8 mouse cellular contexts compared by ENCODE assay signal in genomic region chr12:69424971-69425370, GRCm38 (mm10). TPM values are rescaled to one million over a fixed set of nuclear protein-coding genes. Genes with fewer than 3 reads are reported as not detected.
DNase-seq lines count a peak whose midpoint lies in the region; ATAC-seq and TF ChIP-seq lines count a peak whose summit lies in the region.

No protein-coding gene starts in this region.

- H3K9me3 ChIP-seq in heart, embryonic 15.5 days (replicated peaks), result no peaks in the 10 kb centered on the region
- H3K9me3 ChIP-seq in limb, embryonic 14.5 days (ENCODE audit: control insufficient read depth, low read length), result 0 out of 2 replicates have a peak, but pooled peaks cover 4% of the 10 kb centered on the region

- 0 out of 2 replicates have a peak overlapping the region, but pooled peaks have one; percentile 26 for H3K27ac ChIP-seq in heart, embryonic 15.5 days
- 0 out of 2 replicates have a peak overlapping the region, but pooled peaks have one; percentile 20 for H3K27ac ChIP-seq in limb, embryonic 14.5 days (replicated peaks; ENCODE audit: low read depth, low read length)

- no peaks in the 10 kb centered on the region for H3K27me3 ChIP-seq in heart, embryonic 15.5 days
- H3K27me3 ChIP-seq in limb, embryonic 14.5 days (ENCODE audit: control insufficient read depth, insufficient read depth, low read length), result no peaks in the 10 kb centered on the region

- no peak for ATAC-seq in heart, embryonic 15.5 days (replicated peaks; ENCODE audit: insufficient number of reproducible peaks, insufficient read depth, low FRiP score, low read depth)
- ATAC-seq in limb, embryonic 14.5 days (ENCODE audit: low FRiP score, low read depth), result no peak

- peaks cover 13% of the 10 kb centered on the region for H3K4me1 ChIP-seq in heart, embryonic 15.5 days (replicated peaks)
- H3K4me1 ChIP-seq in limb, embryonic 14.5 days (ENCODE audit: control insufficient read depth, insufficient read depth, low read length), result peaks cover 12% of the 10 kb centered on the region

- TF ChIP-seq POLR2A in limb, embryonic 14.5 days (IDR thresholded peaks at IDR 0.05; ENCODE audit: borderline replicate concordance, extremely low read depth, insufficient read depth, insufficient read length), result no peak

- H3K36me3 ChIP-seq in heart, embryonic 15.5 days, result no peaks in the 10 kb centered on the region
- H3K36me3 ChIP-seq in limb, embryonic 14.5 days (ENCODE audit: control insufficient read depth, insufficient read depth, low read length), result no peaks in the 10 kb centered on the region

- no peak overlapping the region for H3K9ac ChIP-seq in heart, embryonic 15.5 days
- H3K9ac ChIP-seq in limb, embryonic 14.5 days (ENCODE audit: low read depth, low read length, severe bottlenecking), result no peak overlapping the region

- WGBS in heart, embryonic 15.5 days, result 57% methylated on average over 14 of the region's 14 CpGs
- WGBS in limb, embryonic 14.5 days, result 68% methylated on average over 14 of the region's 14 CpGs

- DNase-seq in adrenal gland, postnatal 10 days, result peak; percentile 34
- no peak for DNase-seq in adrenal gland, adult 18-20 months (ENCODE audit: low spot score in 2 of 2)
- DNase-seq in 416B (ENCODE audit: low read depth) (peak; percentile 22), MN1 (ENCODE audit: low spot score) (no peak)
- DNase-seq in limb, embryonic 14.5 days (ENCODE audit: low spot score), result peak; percentile 20
- DNase-seq in cerebellum, adult 11-12 months, result no peak
- DNase-seq in gastrocnemius, adult 8-10 months (ENCODE audit: low spot score in 2 of 2), result no peak

- H3K4me2 ChIP-seq in heart, embryonic 15.5 days, result no peak overlapping the region
- no peak overlapping the region for H3K4me2 ChIP-seq in limb, embryonic 14.5 days (replicated peaks; ENCODE audit: low read depth, low read length, severe bottlenecking)

- no peak overlapping the region for H3K4me3 ChIP-seq in heart, embryonic 15.5 days
- no peak overlapping the region for H3K4me3 ChIP-seq in limb, embryonic 14.5 days (replicated peaks; ENCODE audit: low read length)

RNA-seq across cellular contexts. Expression of gene Gm9887, which starts 52.7 kb away (rescaled TPM):
- under 1 TPM in 1 of 2 experiments, not detected in 1; 0.63 TPM for total RNA-seq in adrenal gland, postnatal 10 days (2021)
- under 1 TPM; 0.70 to 0.89 TPM for total RNA-seq in adrenal gland, adult 18-20 months (2021)
- 1.1 and 1.5 TPM in 2 replicates for polyA plus RNA-seq in heart, embryonic 15.5 days (2015; fragmentation: Nextera tagmentation; extraction: Ambion mirVana)
- 0.53 and 0.58 TPM in 2 replicates for polyA plus RNA-seq in limb, embryonic 14.5 days (2012; rRNA removed)
- polyA plus RNA-seq in limb, embryonic 14.5 days (2014; fragmentation: Nextera tagmentation; extraction: Ambion mirVana), result 1.4 and 1.8 TPM in 2 replicates
- total RNA-seq in gastrocnemius, adult 8-10 months (2022), result under 1 TPM in 1 of 4 experiments, not detected in 3; 0.49 TPM

RNA-seq across cellular contexts. Expression of gene Arf6, which starts 53.0 kb away (rescaled TPM):
- total RNA-seq in adrenal gland, postnatal 10 days (2021), result 100 to 1,000 TPM in 1 of 2 experiments, 10 to 100 TPM in 1; 94.9 to 116 TPM
- total RNA-seq in adrenal gland, adult 18-20 months (2021), result 100 to 1,000 TPM; 117 to 135 TPM
- 38.2 and 40.5 TPM in 2 replicates for polyA plus RNA-seq in heart, embryonic 15.5 days (2015; fragmentation: Nextera tagmentation; extraction: Ambion mirVana)
- 106 and 118 TPM in 2 replicates for polyA plus RNA-seq in limb, embryonic 14.5 days (2012; rRNA removed)
- polyA plus RNA-seq in limb, embryonic 14.5 days (2014; fragmentation: Nextera tagmentation; extraction: Ambion mirVana), result 81.4 and 82.2 TPM in 2 replicates
- total RNA-seq in gastrocnemius, adult 8-10 months (2022), result 10 to 100 TPM; 18.4 to 23.3 (median 21.9) TPM

Comparison
In these comparisons a context has a peak if more than half of its experiments do, and no peak if none do; other contexts are left out.
1. DNase-seq: peak in adrenal gland, postnatal 10 days (single experiment), 416B (single experiment) and limb, embryonic 14.5 days (single experiment); none in adrenal gland, adult 18-20 months (0 of 2), MN1 (single experiment), cerebellum, adult 11-12 months (single experiment) and gastrocnemius, adult 8-10 months (0 of 2).